Mouse (Mus musculus) adrenal gland, adult (tissue): ENCODE measurements at regions not wholly inside any gene's neighbourhood (a gene's known extent, or its start where the extent isn't known, plus 50 kb on each side); places are given as distances from the start of the nearest gene placed in this dataset.

ENCODE experiments used
- DNase-seq, 2 experiments: peaks; one replicate each; pipeline ENCODE4 v3.0.0; 2022 to 2023; ENCODE audit warnings: low spot score in 1 of 2; ENCODE audit not compliant: inconsistent age in 2 of 2

DNA sequence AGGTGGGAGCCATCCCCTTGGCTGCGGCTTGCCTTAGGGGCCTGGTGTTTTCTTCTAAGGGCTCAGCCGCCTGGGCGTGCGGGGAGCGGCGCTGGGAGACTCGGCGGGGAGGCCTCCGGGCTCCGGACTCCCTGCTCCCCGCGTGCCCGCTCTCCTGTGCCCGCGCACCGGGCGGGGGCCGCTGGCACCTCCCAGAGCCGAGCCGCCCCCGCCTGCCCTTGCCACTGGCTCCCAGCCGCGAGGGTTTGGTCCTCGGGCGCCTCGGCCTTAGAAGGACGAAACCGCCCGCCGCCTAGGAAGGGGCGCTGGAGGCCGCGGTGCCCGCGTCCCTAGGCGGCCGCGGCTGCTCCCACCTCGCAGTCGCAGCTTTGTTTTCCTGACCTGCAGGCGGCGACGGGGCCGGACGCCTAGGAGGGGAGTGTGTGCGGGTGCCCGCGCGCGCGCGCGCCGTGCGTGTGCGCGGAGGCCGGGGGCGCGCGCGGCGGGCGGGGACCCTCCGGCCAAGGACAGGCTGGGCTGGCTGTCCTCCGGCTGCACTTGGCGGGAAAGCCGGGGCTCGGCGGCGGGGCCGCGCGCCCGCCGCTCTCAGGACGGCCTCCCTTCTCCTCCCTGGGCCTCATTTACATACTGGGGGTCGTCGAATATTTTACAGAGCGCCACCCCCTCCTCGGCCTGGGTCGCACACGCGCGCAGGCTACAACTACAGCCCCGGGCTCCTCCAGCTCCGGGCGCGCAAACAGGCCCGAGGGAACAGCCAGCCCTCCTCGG is 227.1 kb downstream of the Mef2c start:
- peak; percentile 41 to 84 for DNase-seq

DNA sequence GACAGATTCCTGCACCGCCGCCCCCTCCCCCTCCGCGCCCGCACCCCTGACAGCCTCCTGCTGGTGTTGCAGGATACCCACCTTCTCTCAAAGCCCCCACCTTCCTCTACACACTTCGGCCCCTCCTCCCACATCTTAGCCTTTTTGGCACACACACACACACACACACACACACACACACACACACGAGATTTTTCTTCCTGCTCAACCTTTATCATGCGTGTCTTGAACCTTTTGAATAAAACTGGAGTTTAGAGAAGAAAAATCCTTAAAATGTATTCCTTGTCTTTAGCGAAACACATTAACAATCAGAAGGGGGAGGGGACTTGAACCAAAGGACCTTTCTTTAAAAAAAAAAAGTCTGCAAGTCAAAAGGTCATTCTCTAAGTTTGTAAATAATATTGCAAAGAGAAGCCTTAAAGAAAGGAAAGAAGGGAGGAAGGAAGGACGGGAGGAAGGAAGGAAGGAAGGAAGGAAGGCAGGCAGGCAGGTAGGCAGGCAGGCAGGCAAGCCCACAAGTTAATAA is 227.7 kb downstream of the Mef2c start:
- DNase-seq: no peak

- DNase-seq: peak in 1 of 2 experiments; percentile 47
Measured at GRCm38 (mm10) chr13:83732283-83733121, 228.7 kb downstream of the Mef2c start.

- DNase-seq: peak in 1 of 2 experiments; percentile 19
Measured at GRCm38 (mm10) chr13:83733231-83733990, 229.6 kb downstream of the Mef2c start.

DNA sequence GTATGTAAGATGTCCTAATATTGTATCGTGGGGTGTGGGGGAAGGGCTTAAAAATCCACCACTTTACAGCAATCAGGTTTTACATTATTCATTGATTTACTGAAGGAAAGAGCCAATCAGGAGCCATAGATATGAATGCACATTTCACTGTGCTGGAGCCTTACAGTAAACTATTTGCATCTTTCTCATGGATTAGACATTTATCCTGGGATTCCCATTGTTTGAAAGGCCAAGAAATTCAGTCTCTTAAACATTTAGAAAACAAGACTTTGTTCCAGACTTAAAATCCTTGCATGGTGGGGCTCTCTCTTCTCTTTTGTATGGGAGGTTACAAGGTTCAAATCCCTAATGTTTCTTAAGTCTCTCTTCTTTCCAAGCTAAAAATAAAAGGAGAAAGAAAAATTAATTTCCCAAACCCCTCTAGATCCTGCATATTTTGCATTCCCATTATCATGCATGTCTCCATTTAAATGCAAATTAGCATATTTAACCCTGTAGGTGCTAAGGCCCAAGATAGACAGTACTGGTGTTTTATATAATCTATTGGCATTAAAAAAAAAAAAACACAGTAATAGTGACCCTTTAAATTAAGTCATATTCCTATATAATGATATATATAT is 230.3 kb downstream of the Mef2c start:
- DNase-seq: peak in 1 of 2 experiments; percentile 13

- no peak for DNase-seq
Measured at GRCm38 (mm10) chr13:83734656-83735055, 230.8 kb downstream of the Mef2c start.

GRCm38 (mm10) chr13:83735101-83735500 is 231.3 kb downstream of the Mef2c start:
- DNase-seq: no peak

DNA sequence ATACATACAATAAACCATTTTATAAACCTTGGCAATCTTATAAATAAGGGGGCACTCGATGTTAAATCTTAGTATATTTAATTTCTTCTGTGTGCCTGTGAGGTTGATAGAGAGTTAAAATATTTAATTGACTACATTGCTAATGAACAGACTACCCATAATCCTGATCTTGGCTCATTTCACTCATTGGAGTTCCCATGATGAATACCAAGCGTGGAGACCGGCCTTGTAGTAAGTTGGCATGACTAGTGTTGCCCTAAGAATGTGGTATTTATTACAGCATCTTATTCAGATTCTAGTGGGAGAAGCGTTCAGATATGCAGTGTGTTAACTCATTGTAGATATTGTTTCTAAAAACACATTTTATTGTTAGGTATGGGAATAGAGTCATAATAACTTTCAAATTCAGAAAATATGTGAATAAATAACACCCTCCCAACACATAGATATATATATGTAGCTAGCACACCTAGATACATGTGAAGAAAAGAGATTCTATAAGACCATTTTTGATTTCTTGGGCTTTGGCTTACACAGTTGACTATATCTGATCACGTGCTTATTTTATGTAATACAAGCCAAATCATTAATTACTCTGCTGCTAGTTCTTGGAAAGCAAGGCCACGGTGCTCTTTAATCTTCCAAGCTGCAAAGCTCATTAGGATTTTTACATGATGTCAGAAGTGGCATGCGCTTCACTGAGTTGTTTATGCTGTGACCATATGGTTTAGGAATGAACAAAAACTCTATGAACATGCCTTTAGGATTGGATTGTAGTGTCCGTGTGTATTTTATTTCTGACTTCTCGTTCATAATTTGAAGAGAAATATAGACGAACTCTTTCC is 232.0 kb downstream of the Mef2c start:
- DNase-seq: no peak

DNA sequence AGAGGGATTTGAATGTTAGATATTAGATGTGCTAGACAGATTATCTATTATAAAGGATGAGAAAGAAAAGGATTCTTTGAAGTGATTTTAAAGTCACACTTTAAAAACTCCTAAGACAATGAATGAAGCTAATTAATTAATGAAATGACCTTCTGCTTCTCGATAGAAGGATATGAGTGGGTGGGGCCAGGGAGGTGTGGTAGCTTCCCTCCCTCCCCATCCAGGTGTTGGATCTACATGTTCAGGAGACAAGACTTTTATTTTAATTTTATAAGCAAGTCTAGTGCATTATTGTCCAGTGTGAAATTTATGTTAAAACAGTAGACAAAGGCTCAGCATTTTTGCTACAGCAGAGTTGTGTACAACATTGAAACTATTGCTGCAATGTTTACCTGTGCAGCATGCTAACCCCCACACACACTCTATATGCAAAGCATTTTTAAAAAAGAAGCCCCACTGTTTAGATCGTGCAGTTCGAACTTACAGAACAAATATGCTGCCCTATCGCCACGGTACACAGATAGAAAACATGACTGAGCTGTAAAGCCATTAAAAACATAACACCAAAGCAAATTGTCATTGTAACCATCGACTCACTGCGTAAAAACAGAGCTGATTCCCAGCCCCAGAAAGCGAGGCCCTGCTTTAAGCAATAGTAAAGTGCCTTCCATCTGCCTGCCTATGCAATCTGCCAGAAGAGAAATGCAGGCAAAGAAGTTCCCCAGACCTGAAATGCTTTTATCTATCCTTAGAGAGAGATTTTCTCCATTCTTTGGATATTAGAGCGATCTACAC is 233.4 kb downstream of the Mef2c start:
- peak in 1 of 2 experiments; percentile 13 for DNase-seq

DNA sequence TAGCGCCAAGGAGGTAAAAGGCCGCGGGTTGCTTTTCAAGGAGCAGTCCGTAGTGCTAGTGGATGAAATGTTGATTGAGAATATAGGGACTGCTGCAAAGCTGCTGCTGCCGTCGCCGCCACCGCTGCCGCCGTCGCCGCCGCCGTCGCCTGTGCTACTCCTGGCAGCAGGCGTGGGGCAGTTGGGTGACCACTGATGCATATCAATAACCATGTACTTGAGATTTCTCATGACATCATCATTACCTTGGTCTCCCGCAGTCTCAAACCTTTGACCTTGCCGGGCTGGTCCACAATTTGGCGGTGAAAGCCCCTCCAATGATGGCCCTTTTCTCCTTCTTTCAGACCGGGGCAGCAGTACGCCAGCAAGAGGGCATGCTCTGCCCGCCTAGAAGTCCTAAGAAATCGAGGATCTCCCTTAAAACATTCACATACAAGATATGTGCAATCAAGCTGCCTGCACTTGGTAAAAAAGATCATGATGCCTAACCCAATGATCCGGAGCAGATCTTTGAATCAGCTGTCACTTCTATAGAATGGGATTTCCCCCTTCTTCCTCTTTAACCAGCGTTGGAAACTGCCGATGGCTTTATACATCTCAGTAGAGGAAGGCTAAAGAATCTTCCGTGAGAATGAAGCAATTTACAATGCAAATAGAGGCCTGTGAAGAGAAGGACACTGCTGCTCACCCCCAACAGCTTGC is 234.1 kb downstream of the Mef2c start:
- peak in 1 of 2 experiments; percentile 40 for DNase-seq

GRCm38 (mm10) chr13:83738528-83738981 is 234.7 kb downstream of the Mef2c start:
- no peak for DNase-seq

DNA sequence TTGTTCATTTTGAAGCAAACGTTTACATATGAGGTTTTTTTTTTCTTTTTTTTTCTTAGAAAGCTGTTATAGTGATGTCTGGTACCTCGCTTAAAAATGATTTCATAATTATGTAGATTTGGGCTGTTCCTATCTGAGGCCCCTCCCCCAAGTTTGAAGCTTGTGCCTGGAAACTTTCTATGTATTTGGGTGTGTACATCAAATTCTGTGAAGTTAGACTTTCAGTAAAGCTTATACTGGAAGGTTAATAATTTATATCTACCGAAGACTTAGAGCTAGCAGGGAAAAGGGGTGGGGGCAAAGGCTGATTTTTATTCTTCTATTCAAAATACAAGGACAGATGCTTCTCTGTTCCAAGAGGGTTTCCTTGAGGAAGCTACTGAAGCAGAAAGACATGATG is 235.3 kb downstream of the Mef2c start:
- DNase-seq: peak in 1 of 2 experiments; percentile 22

DNA sequence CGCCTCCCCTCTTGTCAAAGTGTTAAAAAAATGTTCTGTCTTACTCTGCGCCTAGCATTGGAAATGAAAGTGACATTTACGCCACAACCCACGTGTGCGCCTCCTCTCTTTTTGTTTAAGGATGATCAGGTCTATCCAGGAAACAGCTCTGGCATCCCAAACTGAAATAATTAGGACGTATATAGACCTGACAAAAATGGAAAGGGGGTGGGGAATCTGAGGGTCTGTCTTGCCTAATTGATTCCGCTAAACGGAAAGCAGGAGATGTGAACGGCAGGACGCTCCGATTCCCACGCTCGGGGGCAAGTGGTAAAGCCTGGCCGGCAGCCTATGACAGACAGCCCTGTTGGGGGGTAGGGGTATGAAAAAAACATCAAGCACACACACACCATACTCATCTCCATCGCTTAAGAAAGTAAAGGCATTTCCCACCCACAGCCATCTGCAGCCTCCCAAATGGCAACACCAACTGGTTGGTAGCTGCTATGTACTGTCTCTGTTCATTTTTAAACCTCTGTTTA is 235.8 kb downstream of the Mef2c start:
- peak in 1 of 2 experiments; percentile 25 for DNase-seq

- DNase-seq: no peak
Measured at GRCm38 (mm10) chr13:83740101-83740500, 236.3 kb downstream of the Mef2c start.

DNA sequence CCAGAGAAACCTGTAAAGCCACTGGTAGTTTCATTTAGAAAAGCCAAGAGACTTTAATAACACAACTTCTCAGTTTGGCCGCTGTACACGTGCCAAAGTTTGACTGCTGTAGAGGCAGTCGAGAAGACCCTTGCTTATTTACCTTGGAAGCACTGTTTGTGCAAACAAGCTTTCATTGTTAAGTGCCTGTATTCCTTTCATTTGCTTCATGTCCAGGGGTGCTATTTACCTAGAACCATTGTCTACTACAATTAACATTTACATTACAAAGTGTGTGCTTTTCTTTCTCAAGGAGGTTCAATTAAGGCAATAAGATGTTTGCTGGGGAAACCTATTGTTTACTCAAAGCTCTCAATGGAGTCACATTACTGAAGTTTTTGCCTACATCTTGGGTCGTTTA is 236.9 kb downstream of the Mef2c start:
- no peak for DNase-seq

GRCm38 (mm10) chr13:83741591-83742021 is 237.8 kb downstream of the Mef2c start:
- DNase-seq: no peak

- DNase-seq: no peak
Measured at GRCm38 (mm10) chr13:83742102-83742501, 238.3 kb downstream of the Mef2c start.

DNA sequence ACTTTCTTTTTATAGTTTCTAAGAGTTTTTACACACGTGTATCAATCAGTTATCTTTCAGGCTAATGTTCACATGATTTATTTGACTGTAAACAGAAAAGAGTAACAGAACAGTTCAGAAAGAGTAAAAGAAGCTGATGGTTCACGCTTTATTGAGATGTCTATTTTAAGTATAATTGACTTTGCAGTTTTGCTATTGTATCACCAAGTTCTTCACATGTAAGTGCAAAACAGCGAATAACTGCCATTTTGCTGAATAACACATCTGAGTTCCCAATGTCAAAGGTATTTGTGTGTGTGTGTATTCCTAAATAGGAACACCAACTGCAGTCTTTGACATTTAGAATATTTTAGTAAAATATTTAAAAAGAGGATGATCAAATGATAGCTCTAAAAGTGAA is 238.7 kb downstream of the Mef2c start:
- no peak for DNase-seq
